In the genomic region with DNA sequence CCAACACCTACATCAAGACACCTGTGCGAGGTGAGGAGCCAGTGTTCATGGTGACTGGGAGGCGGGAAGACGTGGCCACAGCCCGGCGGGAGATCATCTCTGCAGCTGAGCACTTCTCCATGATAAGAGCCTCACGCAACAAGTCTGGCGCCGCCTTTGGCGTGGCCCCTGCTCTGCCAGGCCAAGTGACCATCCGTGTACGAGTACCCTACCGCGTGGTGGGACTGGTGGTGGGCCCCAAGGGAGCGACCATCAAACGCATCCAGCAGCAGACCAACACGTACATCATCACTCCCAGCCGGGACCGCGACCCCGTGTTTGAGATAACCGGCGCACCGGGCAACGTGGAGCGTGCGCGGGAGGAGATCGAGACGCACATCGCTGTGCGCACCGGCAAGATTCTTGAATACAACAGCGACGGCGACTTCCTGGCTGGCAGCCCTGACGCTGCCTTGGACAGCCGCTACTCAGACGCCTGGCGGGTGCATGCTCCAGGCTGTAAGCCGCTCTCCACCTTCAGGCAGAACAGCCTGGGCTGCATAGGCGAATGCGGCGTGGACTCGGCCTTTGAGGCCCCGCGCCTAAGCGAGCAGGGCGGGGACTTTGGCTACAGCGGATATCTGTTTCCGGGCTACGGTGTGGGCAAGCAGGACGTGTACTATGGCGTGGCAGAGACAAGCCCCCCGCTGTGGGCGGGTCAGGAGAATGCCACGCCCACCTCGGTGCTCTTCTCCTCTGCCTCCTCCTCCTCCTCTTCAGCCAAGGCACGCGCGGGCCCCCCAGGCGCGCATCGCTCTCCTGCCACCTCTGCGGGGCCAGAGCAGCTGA, we compare ENCODE assay signal across 8 mouse cellular contexts. TPM values are rescaled to one million over a fixed set of nuclear protein-coding genes. Genes with fewer than 3 reads are reported as not detected.
DNase-seq lines count a peak whose midpoint lies in the region; ATAC-seq and TF ChIP-seq lines count a peak whose summit lies in the region.

No protein-coding gene starts in this region.

- 4% methylated on average over 64 of the region's 64 CpGs for WGBS in heart, embryonic 11.5 days (ENCODE audit: insufficient replicate concordance)
- 5% methylated on average over 64 of the region's 64 CpGs for WGBS in kidney, embryonic 14.5 days
- 10% methylated on average over 64 of the region's 64 CpGs for WGBS in limb, embryonic 13.5 days
- 5% methylated on average over 64 of the region's 64 CpGs for WGBS in midbrain, embryonic 12.5 days
- WGBS in stomach, postnatal 0 days, result 12% methylated on average over 63 of the region's 64 CpGs

- no peak overlapping the region for H3K27ac ChIP-seq in embryonic fibroblast, embryonic 13.5 days (ENCODE audit: insufficient read depth, low read length)
- peak overlapping the region; percentile 12 for H3K27ac ChIP-seq in heart, embryonic 11.5 days (ENCODE audit: low read depth, low read length)
- 0 out of 2 replicates have a peak overlapping the region, but pooled peaks have one; percentile 39 for H3K27ac ChIP-seq in kidney, embryonic 14.5 days (ENCODE audit: low read depth, low read length)
- peak overlapping the region; percentile 49; the same call in 1 of the 2 replicates for H3K27ac ChIP-seq in limb, embryonic 13.5 days
- peak overlapping the region; percentile 99 for H3K27ac ChIP-seq in midbrain, embryonic 12.5 days (replicated peaks)
- H3K27ac ChIP-seq in stomach, postnatal 0 days (replicated peaks), result peak overlapping the region; percentile 30; the same call in 1 of the 2 replicates

- H3K4me3 ChIP-seq in embryonic fibroblast, embryonic 13.5 days (ENCODE audit: insufficient read depth, low read length), result peak overlapping the region; percentile 23
- H3K4me3 ChIP-seq in heart, embryonic 11.5 days (ENCODE audit: low read depth, low read length), result peak overlapping the region; percentile 70
- peak overlapping the region; percentile 93 for H3K4me3 ChIP-seq in kidney, embryonic 14.5 days (ENCODE audit: low read length)
- H3K4me3 ChIP-seq in limb, embryonic 13.5 days, result peak overlapping the region; percentile 94
- peak overlapping the region; percentile 96 for H3K4me3 ChIP-seq in midbrain, embryonic 12.5 days
- H3K4me3 ChIP-seq in stomach, postnatal 0 days (ENCODE audit: low read depth, low read length), result peak overlapping the region; percentile 36

- peak; percentile 40 for ATAC-seq in heart, embryonic 11.5 days (replicated peaks; ENCODE audit: insufficient number of reproducible peaks, low FRiP score, low TSS enrichment)
- ATAC-seq in kidney, embryonic 14.5 days (ENCODE audit: low FRiP score, low TSS enrichment), result 0 out of 2 replicates have a peak, but pooled peaks have one; percentile 6
- no peak for ATAC-seq in limb, embryonic 13.5 days (ENCODE audit: low FRiP score, low read depth)
- ATAC-seq in midbrain, embryonic 12.5 days (ENCODE audit: low FRiP score, low read depth), result no peak
- ATAC-seq in stomach, postnatal 0 days (ENCODE audit: low FRiP score, low TSS enrichment), result peak; percentile 78

- DNase-seq in urinary bladder, adult 18-20 months (ENCODE audit: low spot score in 2 of 2), result peak; percentile 60 to 77
- no peak for DNase-seq in urinary bladder, postnatal 10 days (ENCODE audit: low spot score)
- DNase-seq in stomach, postnatal 0 days (ENCODE audit: low spot score), result peak; percentile 84

- peaks cover 24% of the 10 kb centered on the region for H3K36me3 ChIP-seq in heart, embryonic 11.5 days (ENCODE audit: control insufficient read depth, insufficient read depth, low read length)
- H3K36me3 ChIP-seq in kidney, embryonic 14.5 days (ENCODE audit: control insufficient read depth, insufficient read depth, low read length), result peaks cover 48% of the 10 kb centered on the region
- H3K36me3 ChIP-seq in limb, embryonic 13.5 days, result peaks cover 52% of the 10 kb centered on the region
- peaks cover 45% of the 10 kb centered on the region for H3K36me3 ChIP-seq in midbrain, embryonic 12.5 days
- 0 out of 2 replicates have a peak, but pooled peaks cover 4% of the 10 kb centered on the region for H3K36me3 ChIP-seq in stomach, postnatal 0 days (ENCODE audit: control insufficient read depth, insufficient read depth, low read length)

- peak overlapping the region; percentile 85 for H3K4me2 ChIP-seq in heart, embryonic 11.5 days
- peak overlapping the region; percentile 94 for H3K4me2 ChIP-seq in kidney, embryonic 14.5 days (replicated peaks; ENCODE audit: low read depth, low read length)
- peak overlapping the region; percentile 94 for H3K4me2 ChIP-seq in limb, embryonic 13.5 days (replicated peaks)
- H3K4me2 ChIP-seq in midbrain, embryonic 12.5 days (replicated peaks), result peak overlapping the region; percentile 96
- peak overlapping the region; percentile 58 for H3K4me2 ChIP-seq in stomach, postnatal 0 days (replicated peaks; ENCODE audit: low read depth)

- H3K27me3 ChIP-seq in heart, embryonic 11.5 days (ENCODE audit: control insufficient read depth, insufficient read depth, low read length), result no peaks in the 10 kb centered on the region
- H3K27me3 ChIP-seq in kidney, embryonic 14.5 days (ENCODE audit: control insufficient read depth, insufficient read depth, low read length), result no peaks in the 10 kb centered on the region
- H3K27me3 ChIP-seq in limb, embryonic 13.5 days, result no peaks in the 10 kb centered on the region
- H3K27me3 ChIP-seq in midbrain, embryonic 12.5 days, result no peaks in the 10 kb centered on the region
- no peaks in the 10 kb centered on the region for H3K27me3 ChIP-seq in stomach, postnatal 0 days (ENCODE audit: control insufficient read depth, insufficient read depth, low read length)

- TF ChIP-seq CTCF in embryonic fibroblast, embryonic 13.5 days (IDR thresholded peaks at IDR 0.05; ENCODE audit: borderline replicate concordance, insufficient read depth, low read length), result no peak
- no peak; the same call in 1 of the 2 replicates for TF ChIP-seq CTCF in stomach, postnatal 0 days (IDR thresholded peaks at IDR 0.05; ENCODE audit: low read depth)

- peaks cover 12% of the 10 kb centered on the region; the same call in 1 of the 2 replicates for H3K4me1 ChIP-seq in embryonic fibroblast, embryonic 13.5 days (ENCODE audit: control insufficient read depth, insufficient read depth, low read length)
- H3K4me1 ChIP-seq in heart, embryonic 11.5 days (ENCODE audit: control insufficient read depth, insufficient read depth, low read length), result peaks cover 53% of the 10 kb centered on the region
- peaks cover 54% of the 10 kb centered on the region for H3K4me1 ChIP-seq in kidney, embryonic 14.5 days (ENCODE audit: control insufficient read depth, insufficient read depth, low read length)
- peaks cover 69% of the 10 kb centered on the region for H3K4me1 ChIP-seq in limb, embryonic 13.5 days
- H3K4me1 ChIP-seq in midbrain, embryonic 12.5 days, result peaks cover 68% of the 10 kb centered on the region
- peaks cover 13% of the 10 kb centered on the region; the same call in 1 of the 2 replicates for H3K4me1 ChIP-seq in stomach, postnatal 0 days (replicated peaks; ENCODE audit: control insufficient read depth, insufficient read depth)

- H3K9me3 ChIP-seq in heart, embryonic 11.5 days (replicated peaks; ENCODE audit: control insufficient read depth, low read length), result no peaks in the 10 kb centered on the region
- no peaks in the 10 kb centered on the region for H3K9me3 ChIP-seq in kidney, embryonic 14.5 days (ENCODE audit: control insufficient read depth, low read length)
- no peaks in the 10 kb centered on the region for H3K9me3 ChIP-seq in limb, embryonic 13.5 days
- H3K9me3 ChIP-seq in midbrain, embryonic 12.5 days, result no peaks in the 10 kb centered on the region
- no peaks in the 10 kb centered on the region for H3K9me3 ChIP-seq in stomach, postnatal 0 days (ENCODE audit: control insufficient read depth, low read length)

- TF ChIP-seq POLR2A in embryonic fibroblast, embryonic 13.5 days (IDR thresholded peaks at IDR 0.05; ENCODE audit: low read depth, low read length), result peak; percentile 38; the same call in 1 of the 2 replicates

- H3K9ac ChIP-seq in heart, embryonic 11.5 days (ENCODE audit: low read depth, low read length), result peak overlapping the region; percentile 60
- peak overlapping the region; percentile 50; the same call in 1 of the 2 replicates for H3K9ac ChIP-seq in kidney, embryonic 14.5 days (ENCODE audit: low read depth, low read length)
- H3K9ac ChIP-seq in limb, embryonic 13.5 days, result peak overlapping the region; percentile 100
- peak overlapping the region; percentile 100 for H3K9ac ChIP-seq in midbrain, embryonic 12.5 days (replicated peaks)
- peak overlapping the region; percentile 52 for H3K9ac ChIP-seq in stomach, postnatal 0 days (ENCODE audit: low read length)

- TF ChIP-seq EP300 in stomach, postnatal 0 days (optimal IDR thresholded peaks at IDR 0.05), result no peak

RNA-seq across cellular contexts. Expression of gene Mex3a, which starts 4.1 kb away (rescaled TPM):
- polyA plus RNA-seq in embryonic fibroblast, embryonic 13.5 days (2011; ENCODE audit: insufficient read length, low read depth, missing spikeins), result 25.7 and 33.6 TPM in 2 replicates
- 16.5 and 16.9 TPM in 2 replicates for polyA plus RNA-seq in heart, embryonic 11.5 days (2014; fragmentation: Nextera tagmentation; extraction: Ambion mirVana)
- polyA plus RNA-seq in kidney, embryonic 14.5 days (2014; fragmentation: Nextera tagmentation; extraction: Ambion mirVana), result 31.6 and 32.2 TPM in 2 replicates
- 32.9 and 33.9 TPM in 2 replicates for polyA plus RNA-seq in limb, embryonic 13.5 days (2015; fragmentation: Nextera tagmentation; extraction: Ambion mirVana)
- 47.8 and 49.9 TPM in 2 replicates for polyA plus RNA-seq in midbrain, embryonic 12.5 days (2016; fragmentation: Nextera tagmentation; extraction: Ambion mirVana)
- 3.3 and 3.4 TPM in 2 replicates for polyA plus RNA-seq in stomach, postnatal 0 days (2015; fragmentation: Nextera tagmentation; extraction: Ambion mirVana)

RNA-seq across cellular contexts. Expression of gene Rab25, which starts 11.8 kb away (rescaled TPM):
- not detected in 2 replicates for polyA plus RNA-seq in embryonic fibroblast, embryonic 13.5 days (2011; ENCODE audit: insufficient read length, low read depth, missing spikeins)
- polyA plus RNA-seq in heart, embryonic 11.5 days (2014; fragmentation: Nextera tagmentation; extraction: Ambion mirVana), result 0.21 TPM in 1 of 2 replicates, not detected in the other
- 14.2 and 16.7 TPM in 2 replicates for polyA plus RNA-seq in kidney, embryonic 14.5 days (2014; fragmentation: Nextera tagmentation; extraction: Ambion mirVana)
- polyA plus RNA-seq in limb, embryonic 13.5 days (2015; fragmentation: Nextera tagmentation; extraction: Ambion mirVana), result 7.7 and 9.3 TPM in 2 replicates
- polyA plus RNA-seq in midbrain, embryonic 12.5 days (2016; fragmentation: Nextera tagmentation; extraction: Ambion mirVana), result 0.21 and 0.47 TPM in 2 replicates
- polyA plus RNA-seq in stomach, postnatal 0 days (2015; fragmentation: Nextera tagmentation; extraction: Ambion mirVana), result 252 and 271 TPM in 2 replicates

RNA-seq across cellular contexts. Expression of gene Lamtor2, which starts 16.6 kb away (rescaled TPM):
- polyA plus RNA-seq in embryonic fibroblast, embryonic 13.5 days (2011; ENCODE audit: insufficient read length, low read depth, missing spikeins), result 74.4 and 81.1 TPM in 2 replicates
- polyA plus RNA-seq in heart, embryonic 11.5 days (2014; fragmentation: Nextera tagmentation; extraction: Ambion mirVana), result 86.9 and 110 TPM in 2 replicates
- 81.7 and 165 TPM in 2 replicates for polyA plus RNA-seq in kidney, embryonic 14.5 days (2014; fragmentation: Nextera tagmentation; extraction: Ambion mirVana)
- 147 and 154 TPM in 2 replicates for polyA plus RNA-seq in limb, embryonic 13.5 days (2015; fragmentation: Nextera tagmentation; extraction: Ambion mirVana)
- 137 and 152 TPM in 2 replicates for polyA plus RNA-seq in midbrain, embryonic 12.5 days (2016; fragmentation: Nextera tagmentation; extraction: Ambion mirVana)
- 154 and 157 TPM in 2 replicates for polyA plus RNA-seq in stomach, postnatal 0 days (2015; fragmentation: Nextera tagmentation; extraction: Ambion mirVana)

RNA-seq across cellular contexts. Expression of gene Ubqln4, which starts 17.2 kb away (rescaled TPM):
- polyA plus RNA-seq in embryonic fibroblast, embryonic 13.5 days (2011; ENCODE audit: insufficient read length, low read depth, missing spikeins), result 38.5 and 50.4 TPM in 2 replicates
- polyA plus RNA-seq in heart, embryonic 11.5 days (2014; fragmentation: Nextera tagmentation; extraction: Ambion mirVana), result 48.8 and 49.5 TPM in 2 replicates
- 51.4 and 73.4 TPM in 2 replicates for polyA plus RNA-seq in kidney, embryonic 14.5 days (2014; fragmentation: Nextera tagmentation; extraction: Ambion mirVana)
- polyA plus RNA-seq in limb, embryonic 13.5 days (2015; fragmentation: Nextera tagmentation; extraction: Ambion mirVana), result 46.6 and 48.2 TPM in 2 replicates
- 64.7 and 71.2 TPM in 2 replicates for polyA plus RNA-seq in midbrain, embryonic 12.5 days (2016; fragmentation: Nextera tagmentation; extraction: Ambion mirVana)
- 19.5 and 21.8 TPM in 2 replicates for polyA plus RNA-seq in stomach, postnatal 0 days (2015; fragmentation: Nextera tagmentation; extraction: Ambion mirVana)

RNA-seq across cellular contexts. Expression of gene Lmna, which starts 26.6 kb away (rescaled TPM):
- polyA plus RNA-seq in embryonic fibroblast, embryonic 13.5 days (2011; ENCODE audit: insufficient read length, low read depth, missing spikeins), result 401 and 426 TPM in 2 replicates
- polyA plus RNA-seq in heart, embryonic 11.5 days (2014; fragmentation: Nextera tagmentation; extraction: Ambion mirVana), result 78.2 and 82.0 TPM in 2 replicates
- polyA plus RNA-seq in kidney, embryonic 14.5 days (2014; fragmentation: Nextera tagmentation; extraction: Ambion mirVana), result 41.6 and 55.7 TPM in 2 replicates
- 174 and 183 TPM in 2 replicates for polyA plus RNA-seq in limb, embryonic 13.5 days (2015; fragmentation: Nextera tagmentation; extraction: Ambion mirVana)
- polyA plus RNA-seq in midbrain, embryonic 12.5 days (2016; fragmentation: Nextera tagmentation; extraction: Ambion mirVana), result 34.3 and 42.8 TPM in 2 replicates
- 250 and 267 TPM in 2 replicates for polyA plus RNA-seq in stomach, postnatal 0 days (2015; fragmentation: Nextera tagmentation; extraction: Ambion mirVana)

Comparison
In these comparisons a context has a peak if more than half of its experiments do, and no peak if none do; other contexts are left out.
1. H3K4me3 ChIP-seq: peak in every context shown above with its lines; median percentile 96 in midbrain, embryonic 12.5 days; 94 in limb, embryonic 13.5 days; 93 in kidney, embryonic 14.5 days; 70 in heart, embryonic 11.5 days; 36 in stomach, postnatal 0 days; 23 in embryonic fibroblast, embryonic 13.5 days.
2. ATAC-seq: peak in heart, embryonic 11.5 days (single experiment), kidney, embryonic 14.5 days (single experiment) and stomach, postnatal 0 days (single experiment); none in limb, embryonic 13.5 days (single experiment) and midbrain, embryonic 12.5 days (single experiment).
3. H3K9ac ChIP-seq: peak in every context shown above with its lines; median percentile 100 in limb, embryonic 13.5 days; 100 in midbrain, embryonic 12.5 days; 60 in heart, embryonic 11.5 days; 52 in stomach, postnatal 0 days; 50 in kidney, embryonic 14.5 days.
4. RNA of gene Rab25, which starts 11.8 kb away (polyA plus RNA-seq): 252 to 271 TPM in stomach, postnatal 0 days; 14.2 to 16.7 TPM in kidney, embryonic 14.5 days, 7.7 to 9.3 TPM in limb, embryonic 13.5 days, 0.21 to 0.47 TPM in midbrain, embryonic 12.5 days, 0.21 TPM in heart, embryonic 11.5 days and not detected in embryonic fibroblast, embryonic 13.5 days; every median in the first group is over 10 times any median in the second.
5. Peak in every context shown above with its lines, with median percentiles within 50 percentile points of each other: H3K4me2 ChIP-seq.